Comparison of ENCODE assay signal across 21 mouse cellular contexts in the genomic region with DNA sequence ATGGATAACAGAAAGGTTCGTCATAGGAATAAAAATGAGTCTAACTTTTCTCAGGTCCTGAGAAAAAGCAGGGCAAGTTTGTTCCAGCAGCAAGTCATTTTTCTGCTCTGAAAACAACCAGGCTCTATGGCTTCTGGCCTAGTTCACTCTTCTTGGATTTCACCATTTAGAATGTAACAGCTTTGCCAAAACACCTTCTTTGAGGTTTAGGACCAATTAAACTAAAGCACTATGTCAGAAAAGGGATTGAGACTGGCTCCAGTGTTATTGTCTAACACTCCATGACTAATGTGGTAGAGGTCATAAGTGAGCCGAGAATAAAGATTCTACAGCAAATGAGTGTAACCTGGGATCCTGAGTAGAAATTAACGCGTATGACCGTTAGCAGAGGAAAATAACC. TPM values are rescaled to one million over a fixed set of nuclear protein-coding genes. Genes with fewer than 3 reads are reported as not detected.
DNase-seq lines count a peak whose midpoint lies in the region; ATAC-seq lines count a peak whose summit lies in the region.
"Had no signal": no experiment of that assay in that cellular context is flagged by ENCODE, and none has a peak within 500 bp of the region (broad histone marks: within the 10 kb centered on the region; RNA-seq: fewer than 3 reads in every experiment).

No protein-coding gene starts in this region.

- H3K4me3 ChIP-seq in limb, embryonic 12.5 days (replicated peaks): no peak overlapping the region
- no peak overlapping the region for H3K4me3 ChIP-seq in limb, embryonic 10.5 days
- no peak overlapping the region for H3K4me3 ChIP-seq in limb, embryonic 13.5 days
- H3K4me3 ChIP-seq in stomach, embryonic 16.5 days (replicated peaks; ENCODE audit: low read length): no peak overlapping the region
- H3K4me3 ChIP-seq in hindbrain, embryonic 10.5 days: no peak overlapping the region
- H3K4me3 ChIP-seq: forebrain, embryonic 10.5 days; heart, embryonic 10.5 days; hindbrain, embryonic 13.5 days; intestine, embryonic 15.5 days had no signal

- 62% methylated on average over 5 of the region's 5 CpGs for WGBS in limb, embryonic 12.5 days
- WGBS in limb, embryonic 10.5 days: 79% methylated on average over 5 of the region's 5 CpGs
- WGBS in limb, embryonic 13.5 days: 61% methylated on average over 5 of the region's 5 CpGs
- WGBS in stomach, embryonic 16.5 days: 52% methylated on average over 5 of the region's 5 CpGs
- WGBS in hindbrain, embryonic 10.5 days: 82% methylated on average over 5 of the region's 5 CpGs

- ATAC-seq in limb, embryonic 12.5 days (ENCODE audit: insufficient number of reproducible peaks, insufficient read depth, low FRiP score, low TSS enrichment, low read depth): no peak
- ATAC-seq in limb, embryonic 13.5 days (ENCODE audit: low FRiP score, low read depth): peak; percentile 40; the same call in 1 of the 2 replicates
- ATAC-seq in stomach, embryonic 16.5 days (ENCODE audit: insufficient read depth, low FRiP score): peak; percentile 40; the same call in 1 of the 2 replicates
- ATAC-seq: forebrain, embryonic 16.5 days; intestine, embryonic 15.5 days had no signal

- H3K4me2 ChIP-seq in limb, embryonic 12.5 days: no peak overlapping the region
- H3K4me2 ChIP-seq in limb, embryonic 13.5 days (replicated peaks): no peak overlapping the region
- no peak overlapping the region for H3K4me2 ChIP-seq in stomach, embryonic 16.5 days (ENCODE audit: low read depth, low read length)
- H3K4me2 ChIP-seq: hindbrain, embryonic 13.5 days; intestine, embryonic 15.5 days had no signal

- H3K27ac ChIP-seq in limb, embryonic 12.5 days: peak overlapping the region; percentile 46; the same call in 1 of the 2 replicates
- H3K27ac ChIP-seq in limb, embryonic 10.5 days: no peak overlapping the region; the same call in 1 of the 2 replicates
- no peak overlapping the region for H3K27ac ChIP-seq in limb, embryonic 13.5 days
- no peak overlapping the region for H3K27ac ChIP-seq in stomach, embryonic 16.5 days (ENCODE audit: low read length)
- H3K27ac ChIP-seq in hindbrain, embryonic 10.5 days: no peak overlapping the region
- H3K27ac ChIP-seq: forebrain, embryonic 10.5 days; heart, embryonic 10.5 days; hindbrain, embryonic 13.5 days; intestine, embryonic 15.5 days had no signal

- H3K4me1 ChIP-seq in limb, embryonic 12.5 days (replicated peaks): no peaks in the 10 kb centered on the region
- peaks cover 6% of the 10 kb centered on the region for H3K4me1 ChIP-seq in limb, embryonic 10.5 days
- H3K4me1 ChIP-seq in limb, embryonic 13.5 days: no peaks in the 10 kb centered on the region
- H3K4me1 ChIP-seq in stomach, embryonic 16.5 days (ENCODE audit: control insufficient read depth, insufficient read depth, low read length): no peaks in the 10 kb centered on the region
- H3K4me1 ChIP-seq in hindbrain, embryonic 10.5 days (replicated peaks): no peaks in the 10 kb centered on the region
- H3K4me1 ChIP-seq: heart, embryonic 10.5 days; hindbrain, embryonic 13.5 days; intestine, embryonic 15.5 days had no signal

- H3K9ac ChIP-seq in limb, embryonic 12.5 days (replicated peaks): no peak overlapping the region
- no peak overlapping the region for H3K9ac ChIP-seq in limb, embryonic 13.5 days
- H3K9ac ChIP-seq in stomach, embryonic 16.5 days (ENCODE audit: low read length): no peak overlapping the region
- H3K9ac ChIP-seq: hindbrain, embryonic 13.5 days; intestine, embryonic 15.5 days had no signal

- no peak for DNase-seq in limb, embryonic 10.5 days (ENCODE audit: low spot score)
- peak; percentile 67 for DNase-seq in adipocyte (ENCODE audit: low spot score)
- no peak for DNase-seq in hindbrain, embryonic 10.5 days (ENCODE audit: low spot score)
- DNase-seq in adrenal gland, postnatal 36 days: no peak
- DNase-seq: adrenal gland, postnatal 10 days; cerebellum, adult 18-20 months; cerebellum, adult 9-11 months; gastrocnemius, postnatal 10 days; heart, adult 18-20 months; heart, postnatal 10 days; heart, postnatal 4 days had no signal

- H3K27me3 ChIP-seq in limb, embryonic 12.5 days: no peaks in the 10 kb centered on the region
- H3K27me3 ChIP-seq in limb, embryonic 10.5 days (ENCODE audit: low read depth, poor library complexity, severe bottlenecking): no peaks in the 10 kb centered on the region
- H3K27me3 ChIP-seq in limb, embryonic 13.5 days: no peaks in the 10 kb centered on the region
- no peaks in the 10 kb centered on the region for H3K27me3 ChIP-seq in stomach, embryonic 16.5 days (ENCODE audit: control insufficient read depth, insufficient read depth, low read length)
- no peaks in the 10 kb centered on the region for H3K27me3 ChIP-seq in hindbrain, embryonic 10.5 days (ENCODE audit: insufficient read depth, poor library complexity, severe bottlenecking)
- H3K27me3 ChIP-seq: CH12.LX; hindbrain, embryonic 13.5 days; intestine, embryonic 15.5 days had no signal

- H3K36me3 ChIP-seq in limb, embryonic 12.5 days: no peaks in the 10 kb centered on the region
- no peaks in the 10 kb centered on the region for H3K36me3 ChIP-seq in limb, embryonic 10.5 days
- H3K36me3 ChIP-seq in limb, embryonic 13.5 days: no peaks in the 10 kb centered on the region
- no peaks in the 10 kb centered on the region for H3K36me3 ChIP-seq in stomach, embryonic 16.5 days (ENCODE audit: control insufficient read depth, insufficient read depth, low read length)
- no peaks in the 10 kb centered on the region for H3K36me3 ChIP-seq in hindbrain, embryonic 10.5 days
- H3K36me3 ChIP-seq: forebrain, embryonic 10.5 days; heart, embryonic 10.5 days; hindbrain, embryonic 13.5 days; intestine, embryonic 15.5 days had no signal

- H3K9me3 ChIP-seq in limb, embryonic 12.5 days: no peaks in the 10 kb centered on the region
- H3K9me3 ChIP-seq in limb, embryonic 10.5 days (replicated peaks): no peaks in the 10 kb centered on the region
- no peaks in the 10 kb centered on the region for H3K9me3 ChIP-seq in limb, embryonic 13.5 days
- H3K9me3 ChIP-seq in stomach, embryonic 16.5 days (replicated peaks; ENCODE audit: control insufficient read depth, low read length): no peaks in the 10 kb centered on the region
- H3K9me3 ChIP-seq in hindbrain, embryonic 10.5 days: no peaks in the 10 kb centered on the region
- H3K9me3 ChIP-seq: forebrain, embryonic 10.5 days; heart, embryonic 10.5 days; hindbrain, embryonic 13.5 days; intestine, embryonic 15.5 days had no signal

RNA-seq across cellular contexts. Expression of gene Pmch, which starts 58.9 kb away (rescaled TPM):
- polyA plus RNA-seq in limb, embryonic 12.5 days (2016; fragmentation: Nextera tagmentation; extraction: Ambion mirVana): 0.35 and 0.81 TPM in 2 replicates
- 0.70 and 1.1 TPM in 2 replicates for polyA plus RNA-seq in limb, embryonic 10.5 days (2016; fragmentation: Nextera tagmentation; extraction: Ambion mirVana)
- 0.47 and 0.79 TPM in 2 replicates for polyA plus RNA-seq in limb, embryonic 13.5 days (2015; fragmentation: Nextera tagmentation; extraction: Ambion mirVana)
- 0.32 and 0.82 TPM in 2 replicates for polyA plus RNA-seq in stomach, embryonic 16.5 days (2015; fragmentation: Nextera tagmentation; extraction: Ambion mirVana)
- 0.27 and 1.4 TPM in 2 replicates for polyA plus RNA-seq in hindbrain, embryonic 10.5 days (2016; fragmentation: Nextera tagmentation; extraction: Ambion mirVana)
- not detected for total RNA-seq in adrenal gland, postnatal 36 days (2021)
- total RNA-seq: adrenal gland, postnatal 10 days; gastrocnemius, postnatal 10 days; gastrocnemius, postnatal 4 days; heart, adult 18-20 months; heart, postnatal 10 days; heart, postnatal 4 days had no signal
